Mouse (Mus musculus) right cerebral cortex, adult 2 months (tissue): ENCODE measurements around the gene Gm2075.
A peak's percentile ranks its signal among the peaks of the same experiment; 100 is the strongest.
"Not testable (repeated sequence)": the region's sequence is repeated elsewhere in the genome, so short reads cannot be mapped to it uniquely, and the experiment has no call there.

Experiments
- DNase-seq, 2 experiments: peaks; one replicate each; pipeline ENCODE4 v3.0.0; 2021 to 2022; ENCODE audit warnings: low spot score in 2 of 2

The Gm2075 gene

DNA sequence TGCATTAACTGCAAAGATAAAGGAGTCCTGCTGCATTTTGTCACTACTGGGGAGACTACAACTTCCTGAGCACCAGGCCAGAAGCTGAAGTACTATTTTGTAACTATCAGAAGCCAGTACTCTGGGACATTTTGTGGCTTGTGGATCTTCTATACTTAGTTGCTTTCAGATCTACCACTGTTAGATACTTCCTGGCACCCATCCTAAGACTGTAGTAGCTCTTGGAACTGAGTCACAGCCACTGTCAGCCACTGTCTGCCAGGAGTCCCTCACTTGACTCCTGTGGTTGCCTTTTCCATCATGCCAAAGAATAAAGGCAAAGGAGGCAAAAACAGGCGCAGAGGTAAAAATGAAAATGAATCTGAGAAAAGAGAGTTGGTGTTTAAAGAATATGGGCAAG, at the start of gene Gm2075:
TSS of gene Gm2075 (plus strand) at position 301 of the 400 bp plus-strand sequence.
- DNase-seq, result not testable (repeated sequence)

DNA sequence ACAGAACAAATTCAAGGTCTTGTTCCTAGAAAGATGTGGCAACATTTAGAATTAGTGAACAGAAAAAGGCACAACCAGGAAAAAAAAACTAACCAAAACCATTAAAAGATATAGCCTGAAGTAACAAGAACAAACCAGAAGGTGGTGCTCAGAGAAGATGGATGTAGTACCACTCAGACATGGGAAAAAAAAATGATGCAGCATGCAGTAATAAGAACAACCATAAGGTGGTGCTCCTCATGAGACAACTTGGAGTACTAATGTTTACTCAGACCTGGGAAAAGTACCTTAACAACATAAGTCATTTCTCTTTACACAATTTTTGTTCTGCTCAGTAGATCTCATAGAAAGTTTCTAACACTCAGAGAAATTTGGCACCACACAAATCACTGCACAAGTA, 27.6 kb upstream of the Gm2075 start:
- DNase-seq, result peak in 1 of 2 experiments; percentile 2

DNA sequence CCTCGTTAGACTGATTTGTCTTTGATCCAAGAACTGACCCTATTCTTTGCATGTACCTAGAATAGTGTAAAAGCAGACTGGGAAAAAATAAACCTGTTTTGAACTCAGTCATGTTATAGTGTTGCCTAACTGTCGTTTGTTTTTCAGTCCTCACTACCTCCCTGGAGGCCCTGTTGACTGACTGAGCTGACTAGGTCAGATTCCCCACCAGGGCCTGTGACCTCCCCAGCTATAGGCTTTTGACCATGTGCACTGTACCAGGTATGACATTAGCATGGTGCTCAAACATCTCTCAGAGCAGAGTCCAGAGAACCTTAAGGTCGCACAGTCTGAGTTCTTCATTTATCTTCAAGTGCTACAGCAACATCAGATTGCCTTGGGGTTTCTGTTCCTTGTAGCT, 7.5 kb upstream of the Gm2075 start:
- DNase-seq, result not testable (repeated sequence)

DNA sequence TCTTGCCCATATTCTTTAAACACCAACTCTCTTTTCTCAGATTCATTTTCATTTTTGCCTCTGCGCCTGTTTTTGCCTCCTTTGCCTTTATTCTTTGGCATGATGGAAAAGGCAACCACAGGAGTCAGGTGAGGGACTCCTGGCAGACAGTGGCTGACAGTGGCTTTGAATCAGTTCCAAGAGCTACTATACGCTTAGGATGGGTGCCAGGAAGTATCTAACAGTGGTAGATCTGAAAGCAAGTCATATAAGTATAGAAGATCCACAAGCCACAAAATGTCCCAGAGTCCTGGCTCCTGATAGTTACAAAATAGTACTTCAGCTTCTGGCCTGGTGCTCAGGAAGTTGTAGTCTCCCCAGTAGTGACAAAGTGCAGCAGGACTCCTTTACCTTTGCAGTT, 7.0 kb downstream of the Gm2075 start, which contains the start of gene Gm6803:
TSS of gene Gm6803 (minus strand) at position 101 of the 400 bp plus-strand sequence.
- DNase-seq, result not testable (repeated sequence)

DNA sequence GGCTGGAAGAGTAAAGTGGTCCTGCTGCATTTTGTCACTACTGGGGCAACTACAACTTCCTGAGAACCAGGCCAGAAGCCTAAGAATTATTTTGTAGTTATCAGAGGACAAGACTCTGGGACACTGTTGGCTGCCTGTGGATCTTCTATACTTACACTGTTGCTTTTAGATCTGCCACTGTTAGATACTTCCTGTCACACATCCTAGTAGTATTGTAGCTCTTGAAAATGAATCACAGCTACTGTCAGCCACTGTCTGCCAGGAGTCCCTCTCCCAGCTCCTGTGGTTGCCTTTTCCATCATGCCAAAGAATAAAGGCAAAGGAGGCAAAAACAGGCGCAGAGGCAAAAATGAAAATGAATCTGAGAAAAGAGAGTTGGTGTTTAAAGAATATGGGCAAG, 15.1 kb downstream of the Gm2075 start, which contains the start of gene Gm2056:
TSS of gene Gm2056 (plus strand) at position 301 of the 400 bp plus-strand sequence.
- DNase-seq, result not testable (repeated sequence)

DNA sequence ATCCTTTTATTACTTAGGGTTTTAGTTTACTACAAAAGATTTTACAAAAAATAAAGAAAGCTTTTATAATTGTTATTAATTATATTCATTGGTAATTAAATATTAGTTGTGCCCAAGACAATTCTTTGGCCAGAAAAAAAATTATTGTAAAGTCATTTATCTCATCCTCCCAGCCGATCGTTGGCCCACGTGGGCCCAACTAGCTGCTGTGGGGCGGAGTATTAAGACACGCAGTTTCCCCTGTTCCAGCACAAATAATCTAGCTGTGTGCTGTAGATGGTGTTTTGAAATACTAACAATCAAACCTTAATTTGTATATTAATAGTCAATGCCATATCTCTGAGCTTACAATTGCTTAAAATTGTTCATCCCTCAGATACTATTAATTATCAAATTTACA, 20.6 kb downstream of the Gm2075 start:
- DNase-seq, result not testable (repeated sequence)

DNA sequence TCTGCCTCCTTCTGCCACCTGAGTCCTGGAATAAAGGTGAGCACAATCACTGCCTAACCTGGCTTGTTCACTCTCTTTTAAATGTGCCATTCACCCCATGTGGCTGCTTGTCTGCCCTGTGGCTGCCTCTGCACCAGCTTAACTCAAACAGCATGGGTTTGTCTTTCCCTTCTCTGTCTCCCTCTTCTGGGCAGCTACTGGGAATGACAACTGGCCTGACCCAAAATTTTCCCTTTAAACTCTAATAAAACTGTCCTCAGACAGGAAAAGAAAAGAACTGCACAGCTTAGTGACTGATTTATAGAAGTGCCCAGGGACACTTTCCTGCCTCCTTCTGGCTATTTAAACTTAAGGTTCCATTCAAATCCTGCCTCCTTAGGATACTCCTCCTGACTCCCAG, 27.4 kb downstream of the Gm2075 start:
- DNase-seq, result not testable (repeated sequence)

DNA sequence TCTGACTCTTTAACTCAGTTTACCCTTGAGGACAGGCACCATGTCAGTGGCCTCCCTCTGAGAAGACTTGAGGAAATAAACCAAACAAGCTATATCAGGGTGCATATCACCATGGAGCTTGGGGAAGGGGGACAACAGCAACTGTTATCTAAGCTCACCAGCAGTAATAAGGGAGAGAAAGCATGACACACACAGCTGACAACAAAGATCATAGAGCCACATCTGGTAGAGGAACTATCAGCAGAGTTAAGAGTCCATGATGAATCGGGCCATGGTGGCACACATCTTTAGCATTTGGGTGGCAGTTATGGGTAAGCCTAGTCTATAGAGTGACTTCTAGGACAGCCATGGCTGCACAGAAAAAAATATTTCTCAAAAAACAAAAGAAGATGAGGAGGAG, 28.1 kb downstream of the Gm2075 start:
- not testable (repeated sequence) for DNase-seq

DNA sequence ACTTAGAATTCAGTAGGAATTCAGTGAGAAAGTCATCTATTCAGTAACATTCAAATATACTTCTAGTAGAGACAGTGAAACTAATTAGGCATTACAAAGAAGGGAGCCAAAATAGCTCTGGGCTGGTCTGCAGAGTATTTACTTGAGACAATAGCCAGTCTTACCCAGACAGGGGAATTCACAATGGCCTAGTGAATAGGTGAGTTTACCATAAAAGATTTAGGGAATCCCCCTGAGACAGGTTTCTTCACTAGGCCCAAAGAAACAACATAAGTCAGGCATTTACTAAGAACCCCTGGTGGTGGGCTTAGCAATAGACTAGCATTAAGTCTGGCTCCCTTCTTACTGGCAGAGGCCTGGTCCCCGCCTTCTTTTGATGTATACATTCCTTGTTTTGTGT, 33.6 kb downstream of the Gm2075 start:
- DNase-seq, result not testable (repeated sequence)
